Mouse (Mus musculus) megakaryocyte, embryonic 14.5 days (primary cell): ENCODE results near the gene Bod1. TPM values are rescaled to one million over a fixed set of nuclear protein-coding genes. Genes with fewer than 3 reads are reported as not detected.
A peak's percentile ranks its signal among the peaks of the same experiment; 100 is the strongest.

ENCODE experiments used
- H3K27me3 ChIP-seq: replicated peaks from 2 replicates; pipeline ENCODE3; 2012; ENCODE audit warnings: inconsistent platforms
- H3K36me3 ChIP-seq: replicated peaks from 2 replicates; pipeline ENCODE3; 2012; ENCODE audit warnings: low read length, inconsistent platforms, mixed read lengths
- H3K4me1 ChIP-seq: 2 replicates; pipeline ENCODE4 v1.6.1; 2012; ENCODE audit warnings: inconsistent platforms
- H3K4me3 ChIP-seq: replicated peaks from 2 replicates; pipeline ENCODE3; 2012; ENCODE audit warnings: moderate library complexity, mild to moderate bottlenecking, inconsistent platforms
- H3K9me3 ChIP-seq: 2 replicates; pipeline ENCODE4 v1.6.1; 2012; ENCODE audit warnings: inconsistent platforms
- FLI1 ChIP-seq: IDR thresholded peaks from 2 replicates; pipeline ENCODE4 v1.6.1; 2012; ENCODE audit warnings: low read length, inconsistent platforms, mixed read lengths
- GATA1 ChIP-seq: IDR thresholded peaks from 3 replicates; pipeline ENCODE4 v1.6.1; 2012; ENCODE audit warnings: mixed read lengths, low read length, inconsistent platforms, borderline replicate concordance
- polyA plus RNA-seq: library from polyadenylated mRNA; stranded (reverse); fragments of >175 nt; gene quantifications from 2 replicates; pipeline ENCODE4 v1.2.3, GENCODE M21; 2012; ENCODE audit warnings: low replicate concordance; ENCODE audit not compliant: insufficient read depth

The Bod1 gene
- polyA plus RNA-seq, 1 experiment = 5.2 TPM

- peaks cover 44% of the 10 kb centered on the region for H3K4me1 ChIP-seq
- H3K9me3 ChIP-seq = no peaks in the 10 kb centered on the region
- H3K36me3 ChIP-seq = peaks cover 27% of the 10 kb centered on the region
- no peak for TF ChIP-seq GATA1
- TF ChIP-seq FLI1 = no peak
- H3K27me3 ChIP-seq = no peaks in the 10 kb centered on the region
- peak overlapping the region; percentile 93 for H3K4me3 ChIP-seq
Observed at GRCm38 (mm10) chr11:31672170-31672563, 482 bp upstream of the Bod1 start.

GRCm38 (mm10) chr11:31670468-31670921, 1.2 kb downstream of the Bod1 start:
- no peaks in the 10 kb centered on the region for H3K9me3 ChIP-seq
- H3K4me3 ChIP-seq = peak overlapping the region; percentile 64
- no peaks in the 10 kb centered on the region for H3K27me3 ChIP-seq
- peaks cover 28% of the 10 kb centered on the region for H3K4me1 ChIP-seq
- peaks cover 43% of the 10 kb centered on the region for H3K36me3 ChIP-seq
- TF ChIP-seq GATA1 (no peak), FLI1 (no peak)

- H3K4me1 ChIP-seq = peaks cover 21% of the 10 kb centered on the region
Observed at GRCm38 (mm10) chr11:31669172-31669869, 2.4 kb downstream of the Bod1 start.

GRCm38 (mm10) chr11:31664186-31664585, 7.5 kb downstream of the Bod1 start:
- TF ChIP-seq FLI1 = no peak
- no peak for TF ChIP-seq GATA1
- H3K36me3 ChIP-seq = peaks cover 72% of the 10 kb centered on the region
- H3K27me3 ChIP-seq = peaks cover 2% of the 10 kb centered on the region
- no peak overlapping the region for H3K4me3 ChIP-seq
- H3K9me3 ChIP-seq = no peaks in the 10 kb centered on the region
- peaks cover 31% of the 10 kb centered on the region for H3K4me1 ChIP-seq

More at GRCm38 (mm10) chr11:31669172-31669869, 2.4 kb downstream of the Bod1 start:
- Histone ChIP-seq H3K27me3 (no peaks in the 10 kb centered on the region), H3K36me3 (peaks cover 55% of the 10 kb centered on the region), H3K9me3 (no peaks in the 10 kb centered on the region), H3K4me3 (no peak overlapping the region)
- TF ChIP-seq FLI1 (no peak), GATA1 (no peak)

GRCm38 (mm10) chr11:31663501-31663900, 8.2 kb downstream of the Bod1 start:
- Histone ChIP-seq H3K27me3 (peaks cover 2% of the 10 kb centered on the region), H3K9me3 (no peaks in the 10 kb centered on the region), H3K36me3 (peaks cover 65% of the 10 kb centered on the region), H3K4me3 (no peak overlapping the region), H3K4me1 (peaks cover 35% of the 10 kb centered on the region)
- no peak for TF ChIP-seq FLI1
- no peak for TF ChIP-seq GATA1

GRCm38 (mm10) chr11:31662872-31663446, 8.7 kb downstream of the Bod1 start:
- no peak overlapping the region for H3K4me3 ChIP-seq
- no peak for TF ChIP-seq FLI1
- peaks cover 36% of the 10 kb centered on the region for H3K4me1 ChIP-seq
- peaks cover 61% of the 10 kb centered on the region for H3K36me3 ChIP-seq
- H3K9me3 ChIP-seq = no peaks in the 10 kb centered on the region
- peaks cover 2% of the 10 kb centered on the region for H3K27me3 ChIP-seq

- peaks cover 2% of the 10 kb centered on the region for H3K27me3 ChIP-seq
- H3K4me3 ChIP-seq = no peak overlapping the region
- peaks cover 39% of the 10 kb centered on the region for H3K4me1 ChIP-seq
- H3K36me3 ChIP-seq = peaks cover 53% of the 10 kb centered on the region
- no peaks in the 10 kb centered on the region for H3K9me3 ChIP-seq
- TF ChIP-seq FLI1 = no peak
- TF ChIP-seq GATA1 = no peak
Observed at GRCm38 (mm10) chr11:31662214-31662613, 9.5 kb downstream of the Bod1 start.

- Histone ChIP-seq H3K4me1 (peaks cover 43% of the 10 kb centered on the region), H3K4me3 (no peak overlapping the region), H3K9me3 (peaks cover under 1% of the 10 kb centered on the region), H3K27me3 (peaks cover 5% of the 10 kb centered on the region), H3K36me3 (peaks cover 10% of the 10 kb centered on the region)
- TF ChIP-seq FLI1 (no peak), GATA1 (no peak)
Observed at GRCm38 (mm10) chr11:31657806-31658175, 13.9 kb downstream of the Bod1 start.

GRCm38 (mm10) chr11:31657168-31657805, 14.4 kb downstream of the Bod1 start:
- Histone ChIP-seq H3K4me3 (no peak overlapping the region), H3K9me3 (peaks cover 6% of the 10 kb centered on the region), H3K36me3 (peaks cover 5% of the 10 kb centered on the region), H3K27me3 (peaks cover 5% of the 10 kb centered on the region), H3K4me1 (peaks cover 38% of the 10 kb centered on the region)
- no peak for TF ChIP-seq FLI1
- TF ChIP-seq GATA1 = no peak

GRCm38 (mm10) chr11:31649507-31649906, 22.2 kb downstream of the Bod1 start:
- peaks cover 9% of the 10 kb centered on the region for H3K9me3 ChIP-seq
- no peak overlapping the region for H3K4me3 ChIP-seq
- TF ChIP-seq FLI1 (no peak), GATA1 (no peak)
- no peaks in the 10 kb centered on the region for H3K36me3 ChIP-seq
- peaks cover 14% of the 10 kb centered on the region for H3K27me3 ChIP-seq
- 0 out of 2 replicates have a peak, but pooled peaks cover 3% of the 10 kb centered on the region for H3K4me1 ChIP-seq
